Mouse (Mus musculus): ENCODE data around the gene Rpl27.
A peak's percentile ranks its signal among the peaks of the same experiment; 100 is the strongest.
"Not testable (repeated sequence)": the region's sequence is repeated elsewhere in the genome, so short reads cannot be mapped to it uniquely, and the experiment has no call there.

Rpl27 gene

GRCm38 (mm10) chr11:101442127-101442693, at the start of gene Rpl27:
TSS of gene Rpl27 (plus strand) at chr11:101442298.
- DNase-seq (ENCODE audit: low read depth, low spot score): peak; percentile 100

DNA sequence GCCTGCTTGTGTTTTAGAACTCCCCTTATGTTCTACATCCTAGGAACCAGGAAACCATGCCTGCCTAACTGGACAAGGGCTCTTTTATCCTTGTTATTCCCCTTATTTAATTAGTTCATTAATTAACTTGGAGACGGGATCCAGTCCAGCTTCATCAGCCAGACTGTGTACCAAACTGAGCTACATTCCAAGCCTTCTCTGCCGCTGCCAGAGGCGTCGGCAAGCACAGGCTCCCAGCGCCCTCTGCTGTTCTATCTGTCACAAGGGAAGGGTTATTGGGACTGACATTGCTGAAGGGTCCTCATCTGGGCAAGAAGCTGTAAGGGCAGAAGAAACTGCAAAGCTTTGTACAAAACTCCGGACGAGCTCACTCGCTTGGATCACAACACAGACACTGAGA, 47.0 kb upstream of the Rpl27 start:
- DNase-seq (ENCODE audit: low read depth, low spot score): peak; percentile 77

GRCm38 (mm10) chr11:101415306-101415705, 26.8 kb upstream of the Rpl27 start:
- peak; percentile 11 for DNase-seq (ENCODE audit: low read depth, low spot score)

DNA sequence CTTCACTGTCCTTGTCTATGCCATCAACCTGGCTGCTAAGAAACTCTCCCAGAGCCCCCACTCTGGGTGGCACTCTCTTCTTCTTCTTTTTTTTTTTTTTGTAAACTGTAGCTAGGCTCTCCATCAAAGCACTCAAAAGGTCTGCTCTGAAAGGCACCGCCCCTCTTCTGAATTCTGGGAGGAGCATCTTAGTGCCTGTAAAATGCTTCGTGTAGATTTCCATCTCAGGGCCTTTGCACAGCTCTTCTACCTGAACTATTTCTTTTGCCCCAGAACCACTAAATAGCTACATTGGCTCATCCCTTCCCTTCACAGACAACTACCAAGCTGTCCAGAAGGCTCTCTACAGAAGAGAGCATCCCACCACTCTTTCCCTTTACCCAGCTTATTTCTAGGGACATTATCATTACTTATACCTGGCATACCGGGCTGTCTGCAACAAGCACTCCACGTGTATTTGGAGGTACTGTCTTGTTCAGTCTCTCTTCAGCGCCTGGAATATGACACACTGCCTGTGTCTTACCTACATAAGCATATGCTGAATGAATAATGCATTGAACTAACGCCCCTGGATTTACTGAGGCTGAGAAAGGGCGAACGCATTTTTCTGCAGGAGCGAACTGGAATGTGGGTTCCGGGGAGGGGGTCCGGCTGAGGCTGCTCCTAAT, 25.5 kb upstream of the Rpl27 start:
- no peak for DNase-seq (ENCODE audit: low read depth, low spot score)

- DNase-seq (ENCODE audit: low read depth, low spot score): peak; percentile 89
Observed at GRCm38 (mm10) chr11:101417101-101417855, 24.8 kb upstream of the Rpl27 start, which contains the start of gene Aarsd1. TSS of gene Aarsd1 (minus strand) at chr11:101417615.

- no peak for DNase-seq (ENCODE audit: low read depth, low spot score)
Observed at GRCm38 (mm10) chr11:101418991-101419390, 23.1 kb upstream of the Rpl27 start.

DNA sequence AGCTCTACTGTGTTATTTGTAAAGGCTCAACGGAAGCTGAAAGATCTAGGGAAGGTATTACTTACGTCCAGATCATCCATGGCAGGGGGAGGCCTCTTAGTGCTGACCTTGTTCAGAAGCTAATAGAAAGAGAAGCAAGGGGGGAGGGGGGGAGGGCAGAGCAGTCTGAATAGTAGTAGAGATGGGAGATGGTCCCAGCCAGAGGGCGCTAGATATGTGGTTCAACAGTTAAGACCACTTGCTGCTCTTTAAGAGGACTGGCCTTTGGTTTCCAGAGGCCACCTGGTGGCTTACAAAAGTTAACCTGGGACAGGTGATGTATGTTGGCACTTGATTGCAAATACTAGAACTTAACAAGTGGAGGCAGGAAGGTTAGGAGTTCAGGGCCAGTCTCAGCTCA, 22.5 kb upstream of the Rpl27 start:
- no peak for DNase-seq (ENCODE audit: low read depth, low spot score)

DNA sequence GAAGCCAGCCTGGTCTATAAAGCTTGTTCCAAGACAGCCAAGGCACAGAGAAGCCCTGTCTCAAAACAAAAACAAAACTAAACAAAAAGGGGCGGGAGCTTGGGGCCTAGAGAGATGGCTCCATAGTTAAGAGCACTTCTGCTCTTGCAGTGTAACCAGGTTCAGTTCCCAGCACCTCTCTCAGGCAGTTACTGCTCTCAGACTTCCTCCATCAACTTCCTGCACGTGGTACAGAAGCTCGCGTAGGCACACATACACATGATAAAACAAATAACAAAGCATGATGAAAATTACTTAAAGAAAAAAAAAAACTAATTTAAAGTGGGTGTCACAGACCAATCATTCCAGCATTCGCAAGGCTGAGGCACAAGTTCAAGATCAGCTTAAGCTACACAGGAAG, 21.9 kb upstream of the Rpl27 start:
- no peak for DNase-seq (ENCODE audit: low read depth, low spot score)

GRCm38 (mm10) chr11:101424105-101424851, 17.8 kb upstream of the Rpl27 start, which contains the start of gene Gm27029:
TSS of gene Gm27029 (minus strand) at chr11:101424796.
- DNase-seq (ENCODE audit: low read depth, low spot score): no peak

DNA sequence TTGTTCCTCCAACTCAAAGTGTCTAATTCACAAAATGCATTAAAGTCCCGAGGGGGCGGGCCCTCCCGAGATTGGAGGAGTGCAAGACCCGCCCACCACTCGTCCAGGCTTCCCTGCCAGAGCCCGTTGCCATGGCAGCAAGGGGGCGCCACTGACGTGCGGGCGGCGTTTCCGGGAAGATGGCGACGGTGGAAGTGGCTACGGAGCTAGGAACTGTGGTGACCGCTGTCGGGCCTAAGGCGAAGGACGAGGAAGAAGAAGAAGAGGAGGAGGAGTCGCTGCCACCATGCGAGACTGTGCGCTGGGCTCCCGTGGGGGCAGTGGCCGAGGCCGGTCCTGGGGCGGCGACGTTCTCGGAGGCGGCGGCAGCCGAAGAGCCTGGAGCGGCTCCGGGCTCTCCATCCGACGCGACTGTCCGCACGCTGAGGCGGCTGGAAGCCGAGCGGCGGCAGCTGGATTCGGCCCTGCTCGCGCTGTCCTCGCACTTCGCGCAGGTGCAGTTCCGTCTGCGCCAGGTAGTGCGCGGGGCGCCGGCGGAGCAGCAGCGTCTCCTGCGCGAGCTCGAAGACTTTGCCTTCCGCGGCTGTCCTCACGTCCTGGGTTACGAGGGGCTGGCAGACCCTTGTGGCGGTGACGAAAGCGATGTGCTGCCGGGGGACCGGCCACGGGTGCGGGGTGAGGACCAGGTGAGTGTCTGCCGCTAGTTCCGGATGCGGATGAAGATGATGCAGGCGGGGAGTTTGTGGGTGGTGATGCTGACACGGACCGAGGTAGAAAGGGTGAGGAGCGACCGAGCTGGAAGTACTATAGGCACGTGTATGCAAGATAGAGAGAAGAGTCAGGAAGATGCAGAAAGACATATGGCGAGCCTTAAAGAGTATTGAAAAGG, 16.9 kb upstream of the Rpl27 start, which contains the start of the genes Rundc1 and Ptges3l:
Rundc1 (plus strand) TSS at position 161 of the 889 bp plus-strand sequence.
Ptges3l (minus strand) TSS at position 409 of the 889 bp plus-strand sequence.
- peak; percentile 95 for DNase-seq (ENCODE audit: low read depth, low spot score)

DNA sequence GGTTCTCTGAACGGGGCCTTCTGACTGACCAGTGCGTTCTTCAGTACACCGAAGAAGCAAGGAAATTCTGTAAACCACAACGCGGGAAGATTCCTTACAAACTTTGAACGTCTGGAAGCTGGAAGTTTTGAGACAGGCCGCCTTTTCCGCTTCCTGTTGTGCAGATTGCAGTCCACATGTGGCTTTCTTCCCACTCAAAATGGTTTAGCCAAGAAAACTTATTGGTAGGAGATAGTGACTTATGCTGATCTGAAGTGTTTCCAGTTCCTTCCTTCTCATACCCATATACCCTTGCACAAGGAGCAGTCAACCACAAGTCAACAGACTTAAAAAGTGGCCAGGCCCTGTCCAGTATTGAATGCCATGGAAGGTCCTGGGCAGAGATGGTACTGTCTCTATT, 15.9 kb upstream of the Rpl27 start:
- DNase-seq (ENCODE audit: low read depth, low spot score): no peak

DNA sequence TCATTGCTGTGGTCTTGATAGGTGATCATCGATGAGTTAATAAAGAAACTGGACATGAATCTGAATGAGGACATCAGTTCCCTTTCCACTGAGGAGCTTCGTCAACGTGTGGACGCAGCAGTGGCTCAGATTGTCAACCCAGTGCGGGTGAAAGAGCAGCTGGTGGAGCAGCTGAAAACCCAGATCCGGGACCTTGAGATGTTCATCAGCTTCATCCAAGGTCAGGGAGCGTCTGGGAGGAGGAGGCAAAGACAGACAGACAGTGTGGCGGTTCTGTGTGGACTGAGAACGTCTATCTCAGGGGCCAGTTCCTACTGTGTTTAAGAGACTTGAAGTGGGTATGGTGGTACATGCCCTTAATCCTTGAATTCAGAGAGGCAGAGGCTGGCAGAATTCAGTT, 10.8 kb upstream of the Rpl27 start:
- no peak for DNase-seq (ENCODE audit: low read depth, low spot score)

GRCm38 (mm10) chr11:101433396-101433795, 8.7 kb upstream of the Rpl27 start:
- no peak for DNase-seq (ENCODE audit: low read depth, low spot score)

- DNase-seq (ENCODE audit: low read depth, low spot score): no peak
Observed at GRCm38 (mm10) chr11:101435831-101436230, 6.3 kb upstream of the Rpl27 start.

GRCm38 (mm10) chr11:101436916-101437315, 5.2 kb upstream of the Rpl27 start:
- no peak for DNase-seq (ENCODE audit: low read depth, low spot score)

GRCm38 (mm10) chr11:101438006-101438405, 4.1 kb upstream of the Rpl27 start:
- not testable (repeated sequence) for DNase-seq (ENCODE audit: low read depth, low spot score)

GRCm38 (mm10) chr11:101441450-101442126, 510 bp upstream of the Rpl27 start:
- DNase-seq (ENCODE audit: low read depth, low spot score): not testable (repeated sequence)

- no peak for DNase-seq (ENCODE audit: low read depth, low spot score)
Observed at GRCm38 (mm10) chr11:101442760-101443159, 662 bp downstream of the Rpl27 start.

DNA sequence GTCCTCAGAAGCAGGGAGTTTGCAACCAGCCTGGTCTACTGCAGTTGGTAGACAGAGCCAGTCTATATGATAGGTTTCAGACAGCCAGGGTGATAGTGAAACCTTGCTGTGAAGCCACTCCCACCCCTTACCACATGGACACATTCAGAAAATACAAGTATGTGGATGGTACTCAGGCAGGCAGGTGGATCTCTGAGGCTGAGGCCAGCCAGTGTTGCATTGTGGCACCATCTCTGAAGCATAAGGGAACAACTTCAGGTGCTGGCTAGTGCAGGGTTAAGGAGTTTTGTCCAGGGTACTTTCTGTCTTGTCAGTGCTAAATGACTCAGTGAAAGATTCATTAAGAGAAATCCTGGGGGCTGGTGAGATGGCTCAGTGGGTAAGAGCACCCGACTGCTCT, 4.2 kb downstream of the Rpl27 start:
- DNase-seq (ENCODE audit: low read depth, low spot score): no peak

- not testable (repeated sequence) for DNase-seq (ENCODE audit: low read depth, low spot score)
Observed at GRCm38 (mm10) chr11:101446860-101447259, 4.8 kb downstream of the Rpl27 start.
